Mouse (Mus musculus): ENCODE measurements around the gene Stau1. TPM values are rescaled to one million over a fixed set of nuclear protein-coding genes. Genes with fewer than 3 reads are reported as not detected.

The Stau1 gene
- polyA plus RNA-seq (2014; fragmentation: Illumina TruSeq; extraction: RNeasy Lipid Tissue Mini Kit (QIAGEN cat#74804); ENCODE audit: low read depth, low replicate concordance), result 55.1 TPM

DNA sequence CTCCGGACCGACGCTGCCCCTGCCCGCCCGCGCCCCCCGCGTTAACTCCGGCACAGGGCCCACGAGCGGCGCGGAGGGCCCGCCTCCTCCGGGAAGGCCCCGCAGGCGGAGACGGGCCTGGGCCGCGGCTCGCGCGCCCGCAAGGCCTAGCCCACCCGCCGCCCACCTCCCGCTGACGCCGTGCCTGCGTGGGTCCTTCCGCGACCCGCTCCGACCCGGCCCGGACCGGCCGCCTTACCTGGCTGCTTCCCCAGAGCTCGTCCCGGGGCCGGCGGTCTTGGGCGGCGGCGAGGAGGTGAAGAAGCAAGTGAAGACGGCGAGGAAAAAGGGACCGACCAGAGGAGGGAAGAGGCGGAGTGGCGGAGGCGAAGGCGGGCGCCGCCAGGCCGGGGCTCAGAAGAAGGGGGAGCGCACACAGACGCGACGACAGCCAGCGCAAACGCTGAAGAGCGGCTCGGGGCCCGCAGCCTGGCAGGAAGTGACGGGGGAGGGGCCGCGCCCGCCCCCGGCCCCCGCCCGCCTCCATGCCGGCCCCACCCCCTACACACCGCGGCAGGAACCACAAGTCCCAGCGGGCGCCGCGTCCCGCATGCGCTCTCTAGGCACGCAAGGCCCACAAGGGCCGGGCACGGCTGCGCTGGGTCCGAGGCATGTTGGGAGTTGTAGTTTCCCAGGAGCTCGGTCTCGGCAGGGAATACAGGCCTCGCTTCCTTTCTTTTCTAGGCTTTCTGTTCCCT, at the start of gene Stau1:
Stau1 (minus strand) TSS at position 504 of the 737 bp plus-strand sequence.

DNA sequence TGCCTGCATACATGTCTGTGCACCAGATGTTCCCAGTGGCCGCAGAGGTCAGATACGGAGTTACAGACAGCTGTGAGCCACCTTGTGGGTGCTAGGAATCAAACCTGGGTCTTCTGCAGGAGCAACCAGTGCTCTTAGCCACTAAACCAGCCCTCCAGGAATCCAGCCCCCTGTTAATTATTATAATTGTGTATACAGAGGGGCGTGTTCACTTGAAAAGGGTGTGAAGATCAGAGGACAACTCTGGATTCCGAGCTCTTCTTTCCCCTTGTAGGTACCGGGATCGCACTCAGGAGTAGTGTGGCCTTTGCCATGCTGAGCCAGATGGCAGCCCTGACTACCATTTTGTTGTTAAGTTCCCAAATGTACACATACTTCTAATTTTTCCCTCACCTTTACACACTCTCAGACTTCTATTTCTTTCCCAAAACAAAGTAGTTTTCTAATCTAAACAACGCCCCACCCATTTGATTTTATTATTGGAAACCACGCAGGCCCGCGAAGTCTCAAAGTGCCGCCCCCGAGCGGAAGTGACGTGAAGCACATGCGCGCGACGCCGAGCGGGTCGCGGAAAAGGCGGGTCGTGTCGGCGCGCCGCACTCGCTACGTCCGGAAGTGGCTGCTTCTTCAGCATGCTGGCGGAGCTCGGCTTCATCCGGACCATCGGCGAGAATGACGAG, 18.7 kb upstream of the Stau1 start, which contains the start of gene Ddx27:
Ddx27 (plus strand) TSS at position 492 of the 680 bp plus-strand sequence.

DNA sequence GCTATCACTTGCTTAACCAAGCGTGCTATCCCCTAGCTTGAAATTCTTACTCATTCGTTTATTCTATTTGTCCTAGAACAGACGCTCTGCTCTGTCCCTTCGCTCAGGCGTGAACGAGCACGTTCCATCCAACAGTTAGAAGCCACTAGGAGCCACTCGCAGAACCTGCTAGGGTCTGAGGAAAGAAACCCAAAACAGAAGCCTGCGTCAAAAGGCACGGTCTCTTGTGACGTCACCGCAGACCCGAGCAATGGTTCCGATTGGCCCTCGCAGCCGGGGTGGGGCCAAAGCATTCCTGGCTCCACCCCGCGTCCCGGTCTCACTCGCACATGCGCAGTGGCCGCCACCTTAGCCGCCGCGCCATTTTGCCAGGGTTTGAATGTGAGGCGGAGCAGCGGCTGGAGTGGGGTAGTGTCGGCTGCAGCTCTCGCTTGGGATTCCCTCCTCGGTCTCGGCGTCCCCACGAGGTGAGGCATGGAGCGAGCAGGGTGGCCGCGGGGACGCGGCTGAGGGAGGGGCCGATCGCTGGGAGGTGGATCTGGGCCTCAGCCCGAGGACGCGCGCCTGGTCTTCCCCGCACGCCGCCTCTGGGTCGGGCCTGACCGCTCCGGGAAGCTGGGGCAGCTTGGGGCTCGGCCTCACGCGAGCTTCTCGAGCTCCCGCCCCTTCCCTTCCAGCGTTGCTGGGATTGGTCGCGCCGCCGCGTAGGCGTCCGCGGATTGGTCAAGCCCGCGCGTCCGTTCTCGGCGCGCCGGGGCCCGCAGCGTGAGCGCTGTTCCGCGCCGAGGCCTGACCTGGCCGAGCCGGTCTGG, 90.2 kb downstream of the Stau1 start, which contains the start of gene Cse1l:
Cse1l (plus strand) TSS at position 330 of the 812 bp plus-strand sequence.

Other genes with a start within 250 kb of the Stau1 start
- 0.82 TPM for gene Trp53rkb, start 203.8 kb downstream of the Stau1 start, polyA plus RNA-seq (2014; fragmentation: Illumina TruSeq; extraction: RNeasy Lipid Tissue Mini Kit (QIAGEN cat#74804); ENCODE audit: low read depth, low replicate concordance)
- gene Arfgef2, start 190.7 kb downstream of the Stau1 start, polyA plus RNA-seq (2014; fragmentation: Illumina TruSeq; extraction: RNeasy Lipid Tissue Mini Kit (QIAGEN cat#74804); ENCODE audit: low read depth, low replicate concordance), result 33.8 TPM
- 403 TPM for gene Cse1l, start 90.3 kb downstream of the Stau1 start, polyA plus RNA-seq (2014; fragmentation: Illumina TruSeq; extraction: RNeasy Lipid Tissue Mini Kit (QIAGEN cat#74804); ENCODE audit: low read depth, low replicate concordance)
- 12.1 TPM for gene Ddx27, start 18.9 kb upstream of the Stau1 start, polyA plus RNA-seq (2014; fragmentation: Illumina TruSeq; extraction: RNeasy Lipid Tissue Mini Kit (QIAGEN cat#74804); ENCODE audit: low read depth, low replicate concordance)
- 5.8 TPM for gene Znfx1, start 66.7 kb upstream of the Stau1 start, polyA plus RNA-seq (2014; fragmentation: Illumina TruSeq; extraction: RNeasy Lipid Tissue Mini Kit (QIAGEN cat#74804); ENCODE audit: low read depth, low replicate concordance)
- gene Kcnb1, start 193.9 kb upstream of the Stau1 start, polyA plus RNA-seq (2014; fragmentation: Illumina TruSeq; extraction: RNeasy Lipid Tissue Mini Kit (QIAGEN cat#74804); ENCODE audit: low read depth, low replicate concordance), result 3.5 TPM
- 3.0 TPM for gene Ptgis, start 244.3 kb upstream of the Stau1 start, polyA plus RNA-seq (2014; fragmentation: Illumina TruSeq; extraction: RNeasy Lipid Tissue Mini Kit (QIAGEN cat#74804); ENCODE audit: low read depth, low replicate concordance)

Data from adrenal gland, adult 10 weeks (tissue).